Mouse (Mus musculus): ENCODE results near the gene 9530077C05Rik.
A peak's percentile ranks its signal among the peaks of the same experiment; 100 is the strongest.

9530077C05Rik gene

GRCm38 (mm10) chr9:22466212-22466611 lies 54.9 kb downstream of the 9530077C05Rik start:
- DNase-seq = no peak

- DNase-seq = peak; percentile 62
Measured at GRCm38 (mm10) chr9:22467371-22468169, 56.3 kb downstream of the 9530077C05Rik start.

GRCm38 (mm10) chr9:22468170-22468898 lies 57.0 kb downstream of the 9530077C05Rik start:
- DNase-seq = peak; percentile 87

- DNase-seq = no peak
Measured at GRCm38 (mm10) chr9:22468899-22469259, 57.6 kb downstream of the 9530077C05Rik start.

GRCm38 (mm10) chr9:22469643-22470042 lies 58.3 kb downstream of the 9530077C05Rik start, which contains the start of gene Rp9:
Gene Rp9, minus strand, starts transcription at chr9:22469743.
- DNase-seq = no peak

GRCm38 (mm10) chr9:22475424-22475868 lies 64.1 kb downstream of the 9530077C05Rik start, which contains the start of gene Bbs9:
Gene Bbs9, plus strand, starts transcription at chr9:22475715.
- peak; percentile 93 for DNase-seq

GRCm38 (mm10) chr9:22476265-22476664 lies 65.0 kb downstream of the 9530077C05Rik start:
- DNase-seq = peak; percentile 22

GRCm38 (mm10) chr9:22478946-22479345 lies 67.6 kb downstream of the 9530077C05Rik start:
- DNase-seq = no peak

- no peak for DNase-seq
Measured at GRCm38 (mm10) chr9:22483866-22484561, 72.7 kb downstream of the 9530077C05Rik start.

GRCm38 (mm10) chr9:22484562-22485308 lies 73.4 kb downstream of the 9530077C05Rik start:
- no peak for DNase-seq

- no peak for DNase-seq
Measured at GRCm38 (mm10) chr9:22486211-22486610, 74.9 kb downstream of the 9530077C05Rik start.

GRCm38 (mm10) chr9:22488963-22489362 lies 77.7 kb downstream of the 9530077C05Rik start:
- DNase-seq = no peak

Measured in thymus, postnatal 4 days (tissue).